Mouse (Mus musculus) kidney, postnatal 4 days (tissue): ENCODE results near the gene Slc24a3.

ENCODE experiments used
- DNase-seq, 2 experiments: peaks; one replicate each; pipeline ENCODE4 v3.0.0; 2021; ENCODE audit warnings: mixed read lengths in 2 of 2

Gene Slc24a3

DNA sequence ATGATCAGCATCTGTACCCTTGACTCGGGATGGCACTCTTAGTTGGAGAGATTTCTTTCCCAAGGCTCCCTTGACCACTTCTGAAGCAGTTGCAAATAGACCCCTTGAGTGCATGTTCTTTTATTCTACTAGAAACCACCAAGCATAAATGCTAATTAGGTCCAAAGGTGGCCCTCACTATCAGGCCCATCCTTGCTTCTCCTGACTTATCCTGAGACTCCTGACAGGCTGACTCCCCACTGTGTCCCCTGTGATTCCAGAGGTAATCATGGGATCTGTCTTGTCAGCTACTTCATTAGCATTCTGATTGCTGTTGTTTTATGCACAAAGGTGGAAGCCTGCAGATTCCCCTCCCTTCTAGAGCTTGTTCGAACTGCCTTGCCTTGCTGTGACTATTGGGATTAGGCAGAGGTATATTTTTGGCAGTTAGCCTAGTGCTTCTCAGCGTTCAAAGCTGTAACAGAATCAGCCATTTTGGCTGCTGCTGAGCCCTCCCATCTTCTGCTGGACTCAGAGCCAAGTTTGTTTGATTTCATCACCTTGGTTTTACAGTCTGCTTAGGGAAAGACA is 293.4 kb downstream of the Slc24a3 start:
- DNase-seq, result no peak

DNA sequence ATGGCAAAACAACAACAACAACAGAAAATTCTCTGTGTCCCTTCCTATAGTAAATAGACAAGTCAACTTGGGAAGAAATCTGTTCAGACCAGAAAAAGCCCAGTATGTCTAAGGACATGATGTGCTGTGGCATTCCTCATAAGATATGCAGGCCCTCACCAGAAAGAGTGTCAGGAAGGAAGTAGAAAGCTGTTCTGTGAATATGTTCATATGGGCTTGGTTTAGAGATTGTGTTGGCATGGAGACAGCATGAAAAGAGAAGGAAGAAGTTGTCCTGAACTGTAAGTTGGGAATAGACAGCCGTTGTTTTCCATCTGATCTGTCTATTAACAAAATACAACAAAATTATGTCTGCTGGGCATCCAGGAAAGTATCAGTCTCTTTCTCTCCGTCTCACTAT is 294.7 kb downstream of the Slc24a3 start:
- DNase-seq, result no peak

GRCm38 (mm10) chr2:145468701-145469325 is 301.3 kb downstream of the Slc24a3 start:
- no peak for DNase-seq

DNA sequence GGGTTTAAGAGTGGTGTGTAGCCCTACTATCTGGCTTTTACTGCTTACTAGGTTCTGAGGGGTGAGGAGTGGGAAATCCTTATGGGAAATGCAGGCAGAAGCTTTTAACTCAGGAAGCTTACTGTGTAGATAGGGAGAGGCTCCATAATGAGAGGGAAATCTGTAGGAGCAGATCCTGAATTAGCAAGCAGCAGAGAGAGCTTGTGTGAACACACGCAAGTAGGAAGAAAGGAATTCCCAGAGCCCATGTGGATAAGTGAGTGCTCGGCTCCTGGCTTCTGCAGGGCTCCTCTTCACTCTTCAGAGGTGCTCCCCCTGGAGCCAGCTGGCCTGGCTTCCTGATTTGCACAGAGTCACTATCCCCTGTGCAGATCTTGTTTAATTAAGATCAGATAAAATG is 309.9 kb downstream of the Slc24a3 start:
- DNase-seq, result no peak

- peak in 1 of 2 experiments; percentile 8 for DNase-seq
These were observed 312.1 kb downstream of the Slc24a3 start for GRCm38 (mm10) chr2:145479676-145480075.

GRCm38 (mm10) chr2:145500231-145500630 is 332.7 kb downstream of the Slc24a3 start:
- no peak for DNase-seq

DNA sequence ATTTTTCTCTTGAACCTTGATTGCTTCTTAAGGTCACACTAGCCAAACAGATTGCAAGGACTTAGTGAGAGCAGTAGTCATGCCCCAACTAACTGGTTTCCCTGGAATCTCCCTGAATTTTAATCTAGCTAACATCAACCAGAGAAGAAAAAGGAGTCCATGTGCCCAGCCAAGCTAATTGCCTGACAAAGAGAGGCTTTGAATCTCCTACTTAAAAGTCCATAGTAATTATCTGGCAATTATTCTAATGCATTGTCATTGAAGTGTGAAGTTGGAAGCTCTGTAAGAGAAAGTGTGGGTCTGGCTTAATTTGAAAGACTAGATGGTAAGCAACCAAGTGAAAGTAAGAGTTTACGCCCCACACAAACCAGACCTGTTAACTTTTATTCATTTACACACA is 333.9 kb downstream of the Slc24a3 start:
- no peak for DNase-seq

DNA sequence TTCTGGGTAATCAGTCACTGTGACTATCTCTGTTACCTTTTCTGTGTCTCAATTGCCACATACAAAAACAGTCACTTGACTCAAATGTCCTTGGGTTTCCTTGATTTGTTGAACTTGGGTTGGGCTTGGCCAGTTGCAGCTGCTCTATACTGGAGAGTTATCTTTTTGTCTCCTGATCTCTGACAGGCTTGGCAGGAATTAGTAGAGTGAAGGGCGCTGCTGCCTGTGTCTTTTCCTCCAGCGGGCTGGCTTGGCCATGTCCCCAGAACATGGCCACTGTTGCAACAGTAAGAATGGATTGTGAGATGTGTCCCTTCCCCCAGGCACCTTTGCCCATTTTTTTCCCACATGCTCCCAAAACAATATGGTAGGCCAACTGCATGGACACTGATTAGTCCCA is 340.1 kb downstream of the Slc24a3 start:
- DNase-seq, result no peak

GRCm38 (mm10) chr2:145510650-145511225 is 343.2 kb downstream of the Slc24a3 start:
- DNase-seq, result no peak

- no peak for DNase-seq
These were observed 348.4 kb downstream of the Slc24a3 start for GRCm38 (mm10) chr2:145515956-145516355.

DNA sequence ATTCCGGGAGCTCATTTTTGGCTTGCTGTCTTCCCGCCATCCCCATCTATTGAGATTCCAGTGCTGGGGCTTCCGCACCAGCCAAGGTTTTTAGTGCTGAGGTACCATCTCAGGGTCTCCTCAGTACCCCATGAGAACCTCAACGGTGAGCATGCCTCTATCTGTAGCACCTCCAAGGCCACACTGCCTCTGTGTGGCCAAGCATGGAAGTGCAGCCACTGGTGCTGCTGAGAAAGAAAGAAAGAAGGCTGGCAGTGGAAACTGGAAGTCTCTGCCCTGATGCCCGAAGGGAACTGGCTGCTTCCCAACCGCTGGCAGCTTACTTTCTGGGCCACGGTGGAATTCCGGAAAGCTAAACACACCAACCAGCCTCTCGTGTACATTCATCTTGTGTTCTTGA is 349.8 kb downstream of the Slc24a3 start:
- peak; percentile 84 to 87 for DNase-seq

- DNase-seq, result no peak
These were observed 354.5 kb downstream of the Slc24a3 start for GRCm38 (mm10) chr2:145522017-145522416.

DNA sequence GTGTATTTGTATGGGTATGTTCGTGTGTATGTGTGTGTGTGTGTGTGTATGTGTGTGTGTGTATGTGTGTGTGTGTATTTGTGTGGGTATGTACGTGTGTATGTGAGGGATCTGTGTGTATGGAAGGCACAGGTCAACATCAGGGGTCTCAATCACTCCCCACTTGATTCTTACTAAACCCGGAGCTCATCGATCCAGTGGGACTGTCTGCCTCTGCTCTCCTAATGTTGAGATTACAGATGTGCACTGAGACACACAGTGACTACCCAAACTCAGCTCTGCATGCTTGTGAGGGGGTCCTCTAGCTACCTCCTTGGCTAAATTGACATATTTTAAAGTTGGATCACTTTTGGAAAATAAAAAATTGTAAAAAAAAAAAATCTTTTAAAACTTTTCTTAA is 355.8 kb downstream of the Slc24a3 start:
- DNase-seq, result no peak

GRCm38 (mm10) chr2:145527151-145527550 is 359.6 kb downstream of the Slc24a3 start:
- peak; percentile 38 to 51 for DNase-seq

DNA sequence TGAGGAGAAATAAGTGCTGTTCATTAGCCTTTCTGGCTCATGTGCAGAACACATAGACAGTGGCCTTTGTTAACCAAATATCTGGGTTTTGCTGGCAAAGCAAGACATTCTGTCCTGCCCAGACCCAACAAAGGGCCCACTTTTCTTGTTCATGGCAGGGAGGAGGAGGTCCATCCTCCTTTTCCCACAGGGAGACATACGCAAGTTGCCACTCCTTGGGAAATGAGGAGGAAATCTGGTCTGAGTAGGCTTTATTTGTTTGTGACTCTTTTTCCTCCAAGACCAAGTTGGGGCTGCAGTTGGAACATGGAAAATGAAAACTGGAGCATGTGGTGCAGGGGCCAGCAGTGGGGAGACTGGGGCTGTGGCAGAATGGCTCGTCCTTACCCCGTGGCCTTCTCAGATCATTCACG is 363.4 kb downstream of the Slc24a3 start:
- DNase-seq, result no peak

GRCm38 (mm10) chr2:145533086-145533485 is 365.5 kb downstream of the Slc24a3 start:
- DNase-seq, result no peak

- no peak for DNase-seq
These were observed 367.8 kb downstream of the Slc24a3 start for GRCm38 (mm10) chr2:145535307-145535706.

DNA sequence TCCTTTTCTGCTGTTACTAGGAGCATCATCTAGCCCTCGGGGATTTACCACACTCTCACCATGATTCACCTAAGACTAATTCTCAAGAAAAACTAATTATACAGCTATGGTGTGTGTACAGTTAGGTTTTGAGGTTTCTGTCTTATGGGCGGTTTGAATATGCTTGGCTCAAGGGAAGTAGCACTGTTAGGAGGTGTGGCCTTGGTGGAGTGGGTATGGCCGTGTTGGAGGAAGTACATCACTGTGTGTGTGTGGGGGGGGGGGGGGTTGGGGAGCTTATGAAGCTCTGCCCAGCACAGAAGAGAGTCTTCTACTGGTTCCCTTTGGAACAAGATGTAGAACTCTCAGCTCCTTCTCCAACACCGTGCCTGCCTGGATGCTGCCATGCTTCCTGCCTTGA is 368.2 kb downstream of the Slc24a3 start:
- DNase-seq, result no peak

DNA sequence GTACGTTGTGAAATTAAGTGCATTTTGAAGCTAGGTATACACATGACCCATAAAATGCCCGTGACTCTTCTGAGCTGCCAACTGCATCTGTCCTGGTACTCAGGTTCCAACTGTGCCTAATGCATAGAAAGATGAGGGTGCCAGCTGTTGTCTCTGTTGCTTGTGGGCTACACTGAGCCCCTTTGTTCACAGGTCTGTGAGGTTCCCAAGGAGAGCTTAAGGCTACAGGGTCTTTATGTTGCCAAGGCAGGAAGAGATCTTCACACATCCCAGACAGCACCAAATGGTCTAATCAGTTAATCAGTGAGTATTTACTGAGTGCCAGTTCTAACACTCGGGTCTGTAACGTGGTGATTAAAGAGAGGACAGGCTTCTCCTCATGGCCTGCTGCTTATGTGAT is 369.4 kb downstream of the Slc24a3 start:
- no peak for DNase-seq

- no peak for DNase-seq
These were observed 374.1 kb downstream of the Slc24a3 start for GRCm38 (mm10) chr2:145541695-145542094.

GRCm38 (mm10) chr2:145546071-145546470 is 378.5 kb downstream of the Slc24a3 start:
- no peak for DNase-seq

DNA sequence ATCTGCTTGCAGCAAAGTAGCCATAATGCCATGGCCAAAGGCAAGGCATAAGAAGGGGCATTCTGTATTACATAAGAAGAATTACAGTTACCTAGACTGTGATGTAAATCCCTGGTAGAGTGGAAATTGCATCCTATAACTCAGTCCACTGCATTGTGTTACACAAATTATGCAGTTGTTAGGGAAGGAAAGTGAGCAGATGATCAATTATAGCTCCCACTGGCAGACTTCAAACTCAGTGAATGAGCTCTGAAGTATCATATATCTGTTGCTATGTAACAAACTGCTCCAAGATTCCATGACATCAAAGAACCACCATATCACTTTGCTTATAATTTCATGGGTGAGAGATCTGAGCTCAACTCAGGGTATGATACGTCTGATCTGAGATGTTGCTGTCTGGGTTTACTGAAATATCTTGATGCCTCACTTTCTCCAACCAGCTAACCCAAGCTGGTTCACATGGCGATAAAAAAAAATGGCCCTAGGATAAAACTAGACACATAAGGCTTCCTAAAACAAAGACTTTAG is 387.2 kb downstream of the Slc24a3 start:
- DNase-seq, result no peak

DNA sequence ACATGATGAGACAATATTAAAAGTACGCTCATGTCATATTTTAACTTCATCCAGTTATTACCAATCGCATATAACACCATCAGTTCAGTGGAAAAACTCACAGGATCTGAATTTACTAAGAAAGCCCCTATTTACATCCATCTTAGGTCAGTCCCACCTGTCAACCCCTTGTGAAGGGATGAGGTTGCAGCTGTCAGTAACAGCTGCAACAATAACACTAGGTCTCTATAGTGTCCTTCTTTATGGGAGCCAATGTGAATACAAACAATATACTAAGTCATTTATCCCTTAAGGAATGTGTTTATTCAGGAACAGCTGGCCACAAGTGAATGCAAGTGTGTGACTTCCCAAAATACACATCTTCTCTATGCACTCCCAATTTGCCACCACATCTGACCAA is 388.2 kb downstream of the Slc24a3 start:
- DNase-seq, result no peak

- DNase-seq, result no peak
These were observed 389.9 kb downstream of the Slc24a3 start for GRCm38 (mm10) chr2:145557361-145557931.
